Mouse (Mus musculus) cerebellum, adult 2 months (tissue): ENCODE data around the gene Entpd5.

Source experiments
- CTCF ChIP-seq: fragments of 200-500 bp; IDR thresholded peaks from 2 replicates; pipeline ENCODE4 v1.5.1; 2011; ENCODE audit warnings: low read depth, mild to moderate bottlenecking, control low read depth, low read length, moderate library complexity, borderline replicate concordance; ENCODE audit not compliant: insufficient read depth
- POLR2A ChIP-seq: fragments of 200-500 bp; IDR thresholded peaks from 2 replicates; pipeline ENCODE4 v1.6.1; 2011; ENCODE audit warnings: low read length, control low read depth, borderline replicate concordance; ENCODE audit not compliant: insufficient read depth

DNA sequence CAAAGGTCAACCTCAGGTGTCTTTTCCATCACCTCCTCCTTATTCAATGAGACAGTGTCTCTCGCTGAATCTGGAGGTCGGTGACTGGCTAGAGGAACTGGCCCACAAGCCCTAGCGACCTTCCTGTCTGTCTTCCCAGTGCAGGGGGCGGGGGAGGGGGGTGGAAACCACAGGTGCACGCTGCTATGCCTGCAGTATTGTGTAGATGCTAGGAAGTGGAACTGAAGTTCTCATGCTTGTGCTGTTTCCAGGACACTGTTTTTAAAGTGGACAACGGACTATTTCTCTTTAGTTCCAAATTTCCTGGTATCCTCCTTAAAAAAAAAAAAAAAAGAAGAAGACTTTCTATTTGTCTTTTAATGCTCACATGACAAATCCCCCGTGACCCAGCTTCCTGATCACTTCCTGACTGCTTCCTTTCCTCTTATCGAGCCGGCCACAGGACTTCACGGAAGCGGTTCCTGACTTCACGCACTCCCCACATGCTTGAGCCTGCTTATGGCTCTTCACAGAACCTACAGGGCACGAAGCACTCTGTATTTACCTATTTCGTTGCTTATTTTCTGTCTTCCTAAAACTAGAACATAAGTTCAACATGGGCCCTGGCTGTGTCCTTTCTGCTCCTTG, 19.9 kb downstream of the Entpd5 start:
- no peak for TF ChIP-seq CTCF
- TF ChIP-seq POLR2A, result no peak
